Mouse (Mus musculus) layer of hippocampus, postnatal 14 days (tissue): ENCODE results near the gene Fbxo31. TPM values are rescaled to one million over a fixed set of nuclear protein-coding genes. Genes with fewer than 3 reads are reported as not detected.
A peak's percentile ranks its signal among the peaks of the same experiment; 100 is the strongest.

Experiments
- DNase-seq, 2 experiments: peaks; one replicate each; pipeline ENCODE4 v3.0.0; 2021 to 2022; ENCODE audit warnings: low spot score in 2 of 2, mixed read lengths in 1 of 2
- total RNA-seq, 2 experiments: library from RNA; stranded (reverse); gene quantifications; 2 replicates each; pipeline ENCODE4 v1.2.3; 2021

Fbxo31 gene
- total RNA-seq, 2 experiments from 2014 or later = 81.3 to 98.2 TPM

DNA sequence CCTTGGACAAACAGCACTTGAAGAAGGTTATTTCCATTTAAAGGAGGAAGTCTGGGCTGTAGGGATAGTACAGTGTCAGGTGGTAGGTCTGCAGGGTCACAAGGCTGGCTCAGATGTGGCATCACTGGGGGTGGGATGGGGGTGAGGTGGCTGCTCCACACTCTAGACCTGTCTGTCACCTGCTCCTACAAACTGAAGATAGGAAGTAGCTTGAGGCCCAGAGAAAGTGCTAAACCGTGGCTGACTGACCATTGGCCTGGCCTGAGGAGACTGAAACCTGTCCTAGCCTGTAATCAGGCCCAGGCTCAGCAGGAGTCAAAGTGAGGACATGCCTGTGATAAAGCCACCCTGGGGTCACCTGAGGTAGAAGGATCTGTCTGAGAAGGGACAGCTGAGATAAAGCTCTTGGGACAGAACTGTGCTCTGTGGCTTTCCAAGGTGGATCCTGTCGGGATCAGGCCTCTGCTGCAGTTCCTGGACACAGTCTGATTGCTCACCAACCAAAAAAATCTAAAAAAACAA lies 10.7 kb upstream of the Fbxo31 start:
- no peak for DNase-seq

DNA sequence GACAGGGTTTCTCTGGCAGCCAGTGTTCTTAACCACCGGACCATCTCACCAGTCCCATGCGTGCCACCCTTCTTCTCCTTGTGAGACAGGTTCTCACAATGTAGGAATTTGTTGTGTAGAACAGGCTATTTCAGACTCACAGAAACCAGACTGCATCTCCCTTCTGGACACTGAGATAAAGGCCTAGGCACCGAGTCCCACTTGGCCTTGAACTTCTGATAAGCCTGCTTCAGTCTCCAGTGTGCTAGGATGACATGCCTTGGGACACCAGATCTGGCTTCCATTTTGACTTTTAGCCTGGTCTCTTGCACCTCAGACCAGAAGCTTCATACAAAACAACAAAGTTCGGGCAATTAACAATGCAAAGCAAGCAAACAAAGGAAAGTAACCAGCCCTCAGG lies 10.1 kb upstream of the Fbxo31 start:
- DNase-seq = no peak

DNA sequence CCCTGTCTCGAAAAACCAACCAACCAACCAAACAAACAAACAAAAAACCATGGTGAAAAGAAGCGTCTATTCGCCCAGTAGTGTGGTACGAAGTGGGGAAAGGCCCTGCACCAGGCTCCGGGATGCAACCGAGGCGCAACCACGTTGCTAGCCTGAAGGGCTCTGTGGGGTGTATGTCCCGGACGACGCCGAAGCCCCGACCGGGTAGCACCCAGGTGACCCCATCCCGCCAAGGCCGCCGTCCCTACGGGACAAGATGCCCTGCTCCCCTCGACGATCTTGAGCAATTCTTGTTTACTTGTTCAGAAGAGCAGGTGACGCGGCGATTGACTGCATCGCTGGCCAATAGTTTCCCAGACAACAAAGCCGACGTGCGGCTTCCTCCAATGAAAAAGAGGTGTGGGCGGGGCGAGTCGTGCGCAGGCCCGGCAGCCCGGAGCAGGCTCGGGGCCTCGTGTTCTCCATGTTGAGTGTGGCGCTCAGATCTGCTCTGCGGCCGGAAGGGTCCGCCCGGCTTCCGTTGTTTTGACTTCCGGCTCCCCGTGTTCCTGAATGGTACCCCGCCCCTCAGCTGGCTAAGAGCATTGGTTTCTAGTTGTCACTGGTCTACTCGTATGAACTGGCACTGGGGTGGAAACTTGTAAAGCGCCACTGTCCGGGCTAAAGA lies 6.7 kb upstream of the Fbxo31 start:
- peak; percentile 99 for DNase-seq

DNA sequence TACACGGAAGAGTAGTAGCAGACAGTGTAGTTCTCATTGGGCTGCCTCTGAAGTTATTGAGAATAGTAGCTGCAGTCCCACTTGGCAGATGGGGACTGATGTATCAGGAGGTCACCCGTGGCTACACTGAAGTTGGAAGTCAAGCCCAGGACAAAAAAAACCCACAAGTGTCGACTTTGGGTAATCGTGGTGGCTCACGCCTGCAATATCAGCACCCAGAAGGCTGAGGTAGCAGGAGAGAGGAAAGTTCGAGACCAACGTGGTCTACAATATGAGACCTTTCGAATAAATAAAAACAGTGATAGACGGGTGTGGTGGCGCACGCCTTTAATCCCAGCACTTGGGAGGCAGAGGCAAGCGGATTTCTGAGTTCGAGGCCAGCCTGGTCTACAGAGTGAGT lies 6.1 kb upstream of the Fbxo31 start:
- no peak for DNase-seq

DNA sequence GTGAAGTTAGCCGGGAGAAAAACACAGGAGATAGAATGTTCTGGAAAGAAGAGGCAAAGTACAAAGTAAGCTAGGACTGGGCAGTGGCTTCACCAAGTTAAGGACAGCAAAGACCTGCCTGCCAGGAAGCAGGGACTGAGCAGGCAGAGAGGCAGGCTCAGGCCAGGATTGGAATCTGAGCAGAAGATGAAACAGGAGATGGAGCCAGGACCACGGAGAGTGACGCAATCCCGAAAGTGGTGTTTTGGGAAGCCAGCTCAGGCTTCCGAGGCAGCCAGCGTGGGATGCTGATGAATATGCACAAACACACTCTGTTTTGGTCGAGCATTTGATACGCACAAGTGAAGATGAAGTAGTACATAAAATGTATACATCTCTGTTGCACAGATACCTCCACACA lies 5.0 kb upstream of the Fbxo31 start:
- DNase-seq = no peak

DNA sequence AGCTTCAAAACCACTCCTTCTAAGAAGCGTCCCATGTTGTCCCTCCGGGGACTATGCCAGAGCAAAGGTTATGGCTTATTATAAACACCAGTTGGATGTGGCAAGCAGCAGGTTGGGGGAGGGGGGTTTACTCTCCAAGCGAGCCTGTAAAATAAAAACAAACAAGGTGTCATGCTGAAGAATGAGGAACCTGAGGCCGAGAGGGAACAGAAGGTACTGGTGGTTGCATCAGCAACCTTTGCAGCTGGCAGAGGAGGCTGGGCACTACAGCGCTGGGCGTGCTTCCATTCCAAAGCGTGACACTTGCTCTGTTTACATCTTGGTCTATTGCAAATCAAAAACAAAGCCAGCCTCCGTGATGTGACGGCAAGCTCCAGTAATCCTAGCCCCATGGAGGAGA lies 1.9 kb upstream of the Fbxo31 start:
- no peak for DNase-seq

DNA sequence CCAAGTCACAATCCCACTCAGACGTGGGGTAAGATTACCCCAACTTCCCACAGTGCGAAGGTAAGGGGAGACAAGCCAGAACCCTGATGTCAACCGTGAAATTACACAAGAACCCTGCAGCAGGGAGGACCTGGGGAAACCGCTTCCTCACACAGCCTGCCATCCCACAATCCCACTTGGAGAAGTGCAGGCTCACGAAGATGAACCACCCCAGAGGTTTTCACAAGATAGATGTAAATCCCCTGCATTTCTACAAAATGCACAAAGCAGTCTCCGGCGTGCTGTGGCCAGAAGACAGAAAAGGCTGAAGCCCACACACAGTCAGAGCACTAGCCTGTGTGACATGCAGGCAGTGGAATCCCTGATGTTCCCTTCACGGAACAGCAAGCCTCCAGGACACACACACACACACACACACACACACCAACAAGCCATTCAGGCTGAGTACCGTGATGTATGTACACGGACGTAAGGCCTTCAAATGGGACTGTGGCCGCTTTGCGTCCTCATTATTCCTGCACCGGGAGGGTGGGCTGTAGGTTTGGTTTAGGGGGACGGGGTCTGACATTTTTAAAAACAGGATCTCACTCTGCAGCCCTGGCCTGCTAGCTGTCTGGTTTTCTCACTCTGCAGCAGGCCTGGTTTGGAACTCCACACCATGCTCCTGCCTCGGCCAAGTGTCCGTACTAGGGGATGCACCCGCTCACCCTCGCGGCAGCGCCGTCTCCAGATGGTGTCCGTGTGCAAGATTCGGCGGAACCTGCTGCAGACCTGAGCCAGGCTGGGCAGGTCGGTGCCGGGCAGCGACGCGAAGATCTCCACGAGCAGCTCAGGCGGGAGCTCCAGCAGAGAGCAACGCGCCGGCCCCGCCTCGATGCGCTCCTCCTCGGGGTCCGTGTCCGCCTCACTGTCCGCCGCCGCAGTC lies 593 bp downstream of the Fbxo31 start:
- DNase-seq = no peak

DNA sequence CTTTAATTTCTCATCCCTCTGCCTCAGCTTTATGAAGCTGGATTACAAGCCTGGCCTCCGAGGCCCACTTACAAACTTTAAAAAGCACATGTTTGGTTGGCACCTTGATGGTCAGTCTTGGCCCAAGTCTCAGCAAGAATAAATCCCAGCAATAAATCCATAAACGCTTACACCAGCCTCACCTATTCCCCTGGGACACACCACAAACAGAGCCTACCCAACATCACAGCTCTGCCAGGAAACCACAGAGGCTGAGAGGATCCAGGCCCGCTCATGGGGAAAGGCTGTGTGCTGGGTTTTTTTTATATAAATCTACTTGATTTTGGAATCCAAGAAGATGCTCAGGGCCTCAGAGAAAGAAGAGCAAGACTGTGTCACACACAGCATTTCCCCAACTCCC lies 2.9 kb downstream of the Fbxo31 start:
- no peak for DNase-seq

DNA sequence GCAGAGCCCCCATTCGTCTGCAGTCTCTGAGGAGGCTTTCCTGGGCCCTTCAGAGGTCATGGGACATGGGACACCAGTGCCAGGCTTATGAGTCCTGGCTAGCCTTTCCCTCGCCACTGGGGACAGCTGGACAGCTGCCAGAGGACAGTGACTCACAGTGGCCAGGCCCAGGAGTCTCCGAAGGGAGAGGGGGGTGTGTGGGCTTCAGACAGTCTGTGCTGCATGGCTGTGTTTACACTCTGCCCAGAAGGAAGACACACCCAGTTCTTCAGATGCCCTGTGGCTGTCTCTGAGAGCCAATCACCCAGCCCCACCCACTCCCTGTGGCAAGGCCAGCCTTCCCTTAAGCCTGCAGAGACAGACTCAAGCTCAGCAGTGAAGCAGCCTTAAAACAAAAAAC lies 5.3 kb downstream of the Fbxo31 start:
- DNase-seq = no peak

DNA sequence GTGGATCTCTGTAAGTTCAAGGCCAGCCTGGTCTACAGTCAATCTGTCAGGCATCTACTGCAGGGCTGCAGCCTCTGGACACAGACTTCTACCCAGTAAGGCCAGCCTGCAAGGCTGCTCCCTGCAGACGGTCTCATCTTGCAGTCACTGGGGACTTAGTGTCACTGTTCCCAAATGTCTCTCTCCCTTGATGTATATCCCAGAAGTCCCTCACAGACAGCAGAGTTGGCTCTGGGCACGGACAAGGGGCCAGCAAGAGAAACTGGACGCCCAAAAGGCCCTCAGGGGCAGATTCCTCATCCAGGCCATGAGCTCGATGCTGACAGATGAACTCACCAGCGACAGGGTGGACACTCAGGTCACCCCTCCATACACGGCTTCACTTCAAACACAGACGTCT lies 6.5 kb downstream of the Fbxo31 start:
- no peak for DNase-seq

DNA sequence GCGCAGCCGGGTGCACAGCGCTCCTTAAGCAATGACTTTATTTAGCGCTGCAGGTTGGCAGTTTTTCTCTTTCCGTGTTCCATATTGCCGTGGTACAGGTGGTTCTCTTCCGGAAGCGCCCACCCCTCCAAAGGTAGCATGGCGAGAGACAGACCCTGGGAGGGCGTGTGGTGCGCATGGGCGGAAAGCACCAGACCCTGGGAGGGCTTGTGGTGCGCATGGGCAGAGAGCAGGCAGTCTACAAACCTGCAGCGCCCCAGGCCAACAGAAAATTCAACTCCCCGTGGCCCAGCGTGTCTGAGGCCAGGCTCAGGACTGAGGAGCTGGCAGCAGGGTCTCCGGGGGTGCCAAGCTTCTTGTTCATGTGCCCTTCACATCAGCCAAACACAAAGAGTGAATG lies 7.8 kb downstream of the Fbxo31 start:
- no peak for DNase-seq

DNA sequence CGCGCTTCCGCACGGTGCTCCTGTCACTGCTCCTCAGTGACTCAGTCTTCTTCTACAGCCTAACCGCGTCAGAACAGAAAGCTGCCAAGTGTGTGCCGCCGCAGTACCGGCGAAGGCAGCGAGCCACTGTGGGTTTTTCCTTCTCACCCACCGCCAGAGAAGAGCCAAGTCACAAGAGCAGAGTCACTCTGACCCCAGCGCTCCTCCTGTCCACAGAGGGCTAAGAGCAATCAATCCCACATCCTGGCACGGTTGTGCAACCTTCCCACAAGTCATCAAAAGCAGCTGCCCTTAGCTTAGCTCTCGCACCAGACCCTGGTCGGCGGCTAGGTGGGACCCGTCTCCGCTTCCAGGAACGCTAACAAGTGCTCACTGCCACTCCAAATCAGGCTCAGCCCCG lies 8.3 kb downstream of the Fbxo31 start:
- DNase-seq = no peak

DNA sequence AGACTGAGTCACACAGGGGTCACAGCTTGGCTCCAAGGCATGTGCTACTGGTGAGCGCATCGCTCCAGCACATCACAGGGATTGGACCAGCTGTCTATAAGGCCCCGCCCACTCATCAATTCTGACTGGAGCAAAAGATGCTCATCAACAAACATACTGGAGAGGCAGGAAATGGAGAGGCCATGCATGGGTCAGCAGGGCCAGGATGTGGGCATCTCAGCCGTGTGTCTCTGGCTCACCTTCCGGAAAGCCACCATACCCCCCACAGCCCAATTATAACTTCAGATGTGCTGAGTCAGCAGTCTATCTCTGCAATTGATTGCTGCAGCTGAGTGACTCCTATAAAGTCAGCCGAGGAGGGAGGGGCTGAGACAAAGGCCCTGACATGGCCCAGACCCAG lies 10.3 kb downstream of the Fbxo31 start:
- DNase-seq = no peak

DNA sequence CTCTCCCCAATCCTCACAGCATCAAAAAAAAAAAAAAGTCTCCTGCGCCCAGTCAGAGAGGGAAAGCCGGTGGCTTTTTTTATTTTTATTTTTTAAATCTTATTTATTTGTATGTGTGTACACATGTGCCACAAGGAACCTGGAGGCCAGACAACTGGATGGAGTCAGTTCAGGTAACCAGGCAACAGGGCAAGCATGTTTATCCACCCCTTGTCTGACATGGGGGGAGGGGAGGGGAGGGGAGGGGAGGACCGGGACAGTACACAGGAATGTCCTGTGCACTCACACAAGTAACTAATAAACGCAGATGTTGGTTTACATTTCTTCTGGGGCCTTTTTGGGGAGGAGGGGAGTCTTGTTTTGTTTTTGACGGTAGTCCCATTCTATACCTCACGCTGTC lies 14.9 kb downstream of the Fbxo31 start:
- DNase-seq = no peak

DNA sequence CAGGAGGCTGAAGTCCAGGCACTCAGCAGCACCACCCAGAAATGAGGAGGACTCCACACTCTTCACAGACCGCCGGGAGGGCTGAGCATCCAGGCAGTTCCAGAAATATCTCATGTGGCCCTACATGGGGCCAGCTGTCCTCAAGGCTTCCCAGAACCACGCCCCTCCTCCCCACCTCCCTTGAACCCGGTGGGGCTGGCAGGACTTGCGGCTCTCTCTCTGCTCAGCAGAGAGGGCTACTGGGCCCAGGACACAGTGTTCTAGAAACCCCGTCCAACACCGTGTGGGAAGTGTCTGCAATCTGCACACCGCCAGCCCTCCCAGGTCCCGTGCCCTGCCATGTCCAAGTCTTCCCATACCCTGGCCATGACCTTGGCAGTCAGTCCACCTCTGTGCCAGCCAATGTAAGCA lies 15.7 kb downstream of the Fbxo31 start:
- no peak for DNase-seq

DNA sequence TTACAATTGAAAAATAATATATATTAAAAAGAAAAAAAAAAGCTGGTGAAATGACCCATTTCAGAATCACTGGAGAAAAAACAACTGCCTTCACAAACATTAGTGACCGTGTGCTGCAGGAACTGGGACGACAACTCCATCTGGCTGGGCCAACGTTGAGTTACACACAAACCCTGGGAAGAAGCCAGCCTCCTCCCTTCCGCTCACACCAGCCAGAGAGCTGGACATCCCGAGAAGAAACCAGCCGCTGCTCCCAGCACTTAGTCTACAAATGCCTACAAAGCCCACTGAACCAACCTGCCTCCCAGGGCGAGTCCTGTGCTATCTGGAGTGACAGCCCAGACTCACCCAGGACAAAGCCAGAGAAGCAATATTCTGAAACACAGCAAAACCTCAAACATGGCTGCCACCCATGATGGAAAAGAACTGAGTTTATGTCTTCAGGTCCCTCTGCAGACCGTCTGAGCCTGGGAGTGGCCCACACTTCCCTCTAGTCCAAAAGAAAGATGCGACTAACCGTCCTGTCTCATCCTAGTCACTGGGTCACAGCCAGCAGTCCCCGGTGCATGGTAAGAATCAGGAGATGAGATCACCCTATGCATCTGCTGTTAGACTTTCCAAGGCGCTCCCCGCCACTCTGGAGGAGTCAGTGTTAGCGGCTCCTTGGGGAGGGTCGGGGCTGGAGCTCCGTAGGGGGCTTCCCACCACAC lies 16.8 kb downstream of the Fbxo31 start:
- no peak for DNase-seq

DNA sequence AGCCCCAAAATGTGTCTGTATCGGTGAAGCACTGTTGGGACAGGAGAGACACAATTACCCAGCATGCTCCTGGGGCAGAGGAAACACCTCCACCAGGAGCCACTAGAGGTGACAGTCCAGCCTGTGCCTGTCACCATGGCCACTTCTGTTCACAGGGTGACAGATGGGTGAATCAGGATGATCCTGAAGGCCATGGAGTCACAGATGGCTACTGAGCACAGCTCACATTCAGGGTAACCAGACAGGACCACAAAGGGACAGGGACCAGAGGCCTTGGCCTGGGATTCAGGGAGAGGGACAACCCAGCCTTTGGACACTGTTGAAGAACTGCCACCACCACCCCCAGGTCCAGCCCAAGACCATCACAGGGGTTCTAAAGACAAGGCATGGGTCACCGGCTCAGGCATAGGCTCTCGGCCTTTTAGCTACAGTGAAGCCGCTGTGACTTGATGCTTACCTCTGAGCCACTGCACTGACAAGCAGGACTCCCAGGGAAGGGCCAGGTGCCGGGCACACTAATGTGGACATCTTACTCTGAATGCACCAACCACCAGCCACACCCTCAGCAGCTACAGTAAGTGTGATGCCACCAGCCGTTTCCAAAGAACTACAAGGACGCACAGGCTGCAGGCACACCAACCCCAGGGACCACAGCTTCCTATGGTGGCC lies 18.0 kb downstream of the Fbxo31 start:
- DNase-seq = no peak

DNA sequence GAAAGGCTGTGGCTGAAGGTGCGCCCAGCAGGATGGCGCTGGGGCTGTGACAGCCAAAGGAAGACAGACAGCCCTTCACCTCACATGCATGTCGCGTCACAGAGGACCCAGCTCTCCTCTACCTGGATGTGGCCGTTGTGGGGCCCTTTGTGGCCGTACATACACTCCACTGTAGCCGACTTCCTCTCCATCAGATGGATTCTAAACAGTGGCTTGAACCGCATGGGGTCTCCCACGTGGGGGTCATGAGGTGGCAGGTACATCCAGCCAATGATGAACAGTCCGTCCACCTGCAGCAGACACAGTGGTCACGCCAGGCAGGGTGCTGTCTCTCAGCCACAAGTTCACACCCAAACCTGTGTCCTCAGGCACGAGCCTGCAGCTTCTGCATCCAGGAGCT lies 18.8 kb downstream of the Fbxo31 start:
- no peak for DNase-seq

DNA sequence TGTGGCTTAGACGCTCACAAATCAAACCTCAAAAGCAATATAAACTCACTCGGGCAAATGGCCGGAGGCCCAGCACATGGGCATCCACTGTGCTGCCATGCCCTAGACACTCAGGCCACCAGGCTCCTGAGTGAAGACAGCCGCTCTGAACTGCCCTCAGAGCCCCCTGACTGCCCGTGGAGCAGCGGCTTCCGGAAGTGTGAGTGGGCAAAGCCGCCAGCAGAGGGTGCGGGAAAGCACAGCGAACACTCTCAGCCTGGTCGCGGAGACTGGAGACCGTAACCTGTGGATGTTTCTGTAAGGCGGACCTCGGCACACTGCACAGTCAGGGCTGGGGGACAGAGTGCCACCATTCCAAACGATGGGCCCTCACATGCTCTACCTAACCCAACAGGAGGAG lies 20.1 kb downstream of the Fbxo31 start:
- no peak for DNase-seq

DNA sequence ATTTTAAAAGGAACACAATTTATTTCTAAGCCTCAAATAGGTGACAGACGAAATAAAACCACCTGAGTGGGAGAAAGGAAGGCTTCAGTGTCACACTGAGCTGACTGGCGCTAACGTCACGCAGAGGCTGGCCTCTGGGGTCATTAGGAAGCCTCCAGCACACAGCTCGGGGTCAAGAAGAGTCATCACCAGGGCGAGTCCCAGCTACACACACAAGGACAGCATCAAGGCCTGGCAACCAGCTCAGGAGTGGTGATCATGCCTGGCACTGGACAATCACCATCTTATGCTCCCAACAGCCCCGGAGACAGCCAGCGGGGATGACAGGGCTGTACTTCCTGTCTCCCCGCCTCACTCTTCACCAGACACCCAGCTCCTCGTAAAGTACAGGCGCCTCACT lies 20.9 kb downstream of the Fbxo31 start:
- DNase-seq = no peak

DNA sequence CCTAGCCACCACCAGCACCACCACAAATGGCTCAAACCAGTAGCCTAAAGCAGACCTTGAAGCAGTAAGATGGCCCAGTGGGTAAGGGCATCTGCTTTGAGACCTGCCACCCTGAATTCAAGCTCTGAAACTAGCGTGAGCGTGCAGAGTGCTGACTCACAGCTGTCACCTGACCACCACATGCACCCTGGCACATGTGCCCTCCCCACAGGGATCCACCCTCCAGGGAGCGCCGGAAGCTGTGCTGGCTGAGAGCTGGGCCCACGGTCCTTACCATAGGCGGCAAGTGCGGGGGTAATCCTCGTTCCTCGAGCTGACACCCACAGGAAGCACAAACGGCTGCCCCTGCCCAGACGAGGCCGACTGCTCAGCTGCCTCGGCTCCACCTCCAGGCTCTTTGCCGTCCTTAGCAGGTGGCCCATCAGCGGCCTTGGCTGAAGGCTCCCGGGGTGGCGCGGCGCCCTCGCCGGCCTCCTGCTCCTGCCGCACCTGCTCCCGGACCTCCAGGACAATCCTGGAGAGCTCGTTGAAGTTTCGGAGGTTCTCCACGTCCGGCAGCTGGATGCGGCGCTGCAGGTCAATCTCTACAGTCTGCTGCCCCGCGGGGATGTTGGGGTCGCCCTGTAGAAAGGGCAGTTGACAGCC lies 24.7 kb downstream of the Fbxo31 start:
- no peak for DNase-seq
